Mouse (Mus musculus) liver, postnatal 0 days (tissue): ENCODE results near the gene Tapbp. TPM values are rescaled to one million over a fixed set of nuclear protein-coding genes. Genes with fewer than 3 reads are reported as not detected.

ENCODE experiments used
- ATAC-seq: fragments of 200-750 bp; cut with Nextera tagmentation; 2 replicates; pipeline ENCODE4 v1.8.0; 2017; ENCODE audit warnings: mild to moderate bottlenecking, moderate library complexity
- DNase-seq: peaks from one replicate; pipeline ENCODE4 v3.0.0-alpha.2; 2016
- H3K27ac ChIP-seq: fragments of 300-500 bp; sonication (generic); 2 replicates; pipeline ENCODE4 v1.5.1; 2014; ENCODE audit warnings: antibody characterized with exemption, moderate library complexity, mild to moderate bottlenecking, low read depth
- H3K27me3 ChIP-seq: fragments of 300-500 bp; sonication (generic); 2 replicates; pipeline ENCODE4 v1.6.1; 2014; ENCODE audit warnings: low read length, control low read depth, mixed read lengths; ENCODE audit not compliant: insufficient read depth
- H3K36me3 ChIP-seq: fragments of 300-500 bp; sonication (generic); replicated peaks from 2 replicates; pipeline ENCODE4 v1.6.1; 2014; ENCODE audit warnings: mild to moderate bottlenecking, control low read depth, low read length, moderate library complexity, mixed read lengths; ENCODE audit not compliant: insufficient read depth
- H3K4me1 ChIP-seq: fragments of 300-500 bp; sonication (generic); 2 replicates; pipeline ENCODE4 v1.6.1; 2014; ENCODE audit warnings: antibody characterized with exemption, mild to moderate bottlenecking, control low read depth; ENCODE audit not compliant: insufficient read depth
- H3K4me2 ChIP-seq: fragments of 300-500 bp; sonication (generic); 2 replicates; pipeline ENCODE4 v1.6.1; 2014; ENCODE audit warnings: low read depth, mild to moderate bottlenecking, low read length, moderate library complexity, mixed read lengths
- H3K4me3 ChIP-seq: fragments of 300-500 bp; sonication (generic); 2 replicates; pipeline ENCODE4 v1.5.1; 2014; ENCODE audit warnings: low read depth, low read length
- H3K9ac ChIP-seq: fragments of 300-500 bp; sonication (generic); replicated peaks from 2 replicates; pipeline ENCODE4 v1.6.1; 2014; ENCODE audit warnings: mild to moderate bottlenecking, moderate library complexity
- H3K9me3 ChIP-seq: fragments of 300-500 bp; sonication (generic); 2 replicates; pipeline ENCODE4 v1.6.1; 2016; ENCODE audit warnings: mild to moderate bottlenecking, control low read depth, low read length, mixed read lengths
- CTCF ChIP-seq: sonication (generic); IDR thresholded peaks from 2 replicates; pipeline ENCODE4 v1.5.1; 2016; ENCODE audit warnings: antibody characterized with exemption, low read depth
- EP300 ChIP-seq: IDR thresholded peaks from 2 replicates; pipeline ENCODE4 v1.6.1; 2016; ENCODE audit warnings: antibody characterized with exemption, low read depth, mild to moderate bottlenecking
- WGBS: fragments of 180-500 bp; shearing (Covaris S2); extraction: QIAGEN DNeasy Blood & Tissue Kit; methylation state at CpG from one replicate; pipeline ENCODE4 v1.1.7; 2014; ENCODE audit not compliant: insufficient replicate concordance; 5-methylcytosine and 5-hydroxymethylcytosine counted together
- polyA plus RNA-seq: library from polyadenylated mRNA; unstranded; fragments of >200 nt; fragmentation: Nextera tagmentation; extraction: Ambion mirVana; gene quantifications from 2 replicates; pipeline ENCODE4 v1.2.1, GENCODE M21; 2015

Gene Tapbp
- polyA plus RNA-seq, 1 experiment from 2014 or later = 47.0 TPM

DNA sequence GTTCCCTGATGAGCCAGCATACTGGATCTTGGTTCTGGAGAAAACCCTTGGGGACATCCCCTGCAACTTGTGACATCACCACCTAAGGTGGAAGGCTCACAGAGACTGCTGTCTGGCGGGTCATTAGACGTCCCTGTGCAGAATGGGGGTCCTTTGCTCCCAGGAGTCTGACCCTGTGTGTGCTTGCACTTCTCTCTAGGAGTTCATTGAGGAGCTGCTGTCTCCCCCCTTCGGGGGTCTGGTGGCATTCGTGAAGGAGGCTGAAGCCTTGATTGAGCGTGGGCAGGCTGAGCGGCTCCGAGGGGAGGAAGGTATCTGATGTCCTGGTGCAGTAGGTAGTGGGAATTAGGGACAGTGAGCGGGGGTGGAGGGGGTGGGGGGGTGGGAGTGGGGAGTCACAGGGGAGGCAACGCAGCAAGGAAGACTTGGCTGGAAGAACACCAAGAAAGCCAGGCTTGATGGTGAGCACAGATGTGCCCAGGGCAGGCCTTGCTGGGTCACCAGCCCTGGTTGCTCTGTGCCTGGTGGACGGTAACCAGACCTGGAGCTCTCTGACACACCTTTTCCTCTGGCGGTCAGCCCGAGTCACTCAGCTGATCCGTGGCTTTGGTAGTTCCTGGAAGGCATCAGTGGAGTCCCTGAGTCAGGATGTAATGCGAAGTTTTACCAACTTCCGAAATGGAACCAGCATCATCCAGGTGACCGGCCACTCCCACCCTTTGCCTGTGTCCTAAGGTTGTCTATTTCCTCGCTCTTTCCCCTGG lies 49.6 kb downstream of the Tapbp start:
- 84% methylated on average over 17 of the region's 17 CpGs for WGBS
- no peak overlapping the region for H3K9ac ChIP-seq
- no peaks in the 10 kb centered on the region for H3K27me3 ChIP-seq
- H3K4me3 ChIP-seq = no peak overlapping the region
- H3K27ac ChIP-seq = no peak overlapping the region
- H3K36me3 ChIP-seq = peaks cover 14% of the 10 kb centered on the region
- H3K4me2 ChIP-seq = no peak overlapping the region
- TF ChIP-seq CTCF (no peak), EP300 (no peak)
- peaks cover 3% of the 10 kb centered on the region; the same call in 1 of the 2 replicates for H3K9me3 ChIP-seq
- ATAC-seq (no peak), DNase-seq (no peak)
- no peaks in the 10 kb centered on the region for H3K4me1 ChIP-seq

DNA sequence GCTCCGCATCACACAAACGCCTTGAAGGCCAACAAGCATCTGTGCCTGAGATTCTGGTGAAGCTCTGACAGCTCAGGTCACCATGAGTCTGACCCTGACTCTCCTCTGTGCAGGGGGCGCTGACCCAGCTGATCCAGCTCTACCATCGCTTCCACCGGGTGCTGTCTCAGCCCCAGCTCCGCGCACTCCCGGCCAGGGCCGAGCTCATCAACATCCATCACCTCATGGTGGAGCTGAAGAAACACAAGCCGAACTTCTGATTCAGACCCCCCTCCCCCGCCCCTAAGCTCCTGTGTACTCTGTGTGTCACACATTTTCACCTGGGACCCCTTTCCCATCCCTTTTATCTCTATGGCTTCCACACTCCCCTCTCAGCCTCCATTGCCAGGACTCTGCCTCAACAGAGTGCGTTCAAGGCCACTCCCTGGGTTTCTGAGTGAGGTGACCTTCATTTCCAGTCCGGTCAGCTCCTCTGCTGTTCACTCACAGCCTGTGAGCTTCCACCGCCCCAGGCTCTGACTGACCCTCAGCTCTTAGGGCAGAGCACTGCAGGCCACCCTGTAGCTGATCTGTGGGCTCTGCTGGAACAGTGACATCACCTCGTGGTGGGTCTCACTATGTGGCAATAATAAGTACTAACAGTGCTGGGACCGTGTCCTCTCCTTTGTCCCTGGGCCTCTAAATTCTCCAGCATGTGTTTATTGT lies 50.3 kb downstream of the Tapbp start:
- Histone ChIP-seq H3K27me3 (no peaks in the 10 kb centered on the region), H3K9ac (no peak overlapping the region), H3K27ac (no peak overlapping the region), H3K36me3 (peaks cover 12% of the 10 kb centered on the region), H3K4me1 (no peaks in the 10 kb centered on the region), H3K9me3 (peaks cover 7% of the 10 kb centered on the region; the same call in 1 of the 2 replicates), H3K4me2 (no peak overlapping the region), H3K4me3 (no peak overlapping the region)
- ATAC-seq (no peak), DNase-seq (no peak)
- no peak for TF ChIP-seq CTCF
- TF ChIP-seq EP300 = no peak
- 84% methylated on average over 16 of the region's 16 CpGs for WGBS

DNA sequence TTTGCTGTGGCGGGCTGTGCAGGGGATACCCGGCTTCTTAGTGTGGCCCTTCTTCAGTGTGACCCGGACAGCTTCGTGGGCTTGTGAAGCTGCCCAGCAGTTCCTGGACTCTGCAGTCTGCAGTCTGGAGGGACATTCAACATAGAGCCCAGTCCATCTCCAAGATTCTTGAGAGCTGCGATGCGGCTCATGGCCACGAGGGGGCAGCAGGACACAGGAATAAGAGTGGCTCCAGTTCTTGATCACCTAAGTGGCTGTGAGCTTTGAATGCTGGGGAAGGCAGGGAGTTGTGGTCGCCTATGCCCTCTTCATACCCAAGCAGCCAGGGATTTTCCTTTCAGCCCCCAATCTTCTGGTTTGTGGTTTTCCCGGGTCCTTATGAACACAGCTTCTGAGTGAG lies 52.8 kb downstream of the Tapbp start:
- no peak overlapping the region for H3K9ac ChIP-seq
- DNase-seq (peak; percentile 89), ATAC-seq (peak; percentile 83)
- H3K4me3 ChIP-seq = no peak overlapping the region
- H3K27me3 ChIP-seq = no peaks in the 10 kb centered on the region
- H3K4me2 ChIP-seq = no peak overlapping the region
- TF ChIP-seq CTCF = peak; percentile 96
- TF ChIP-seq EP300 = no peak
- peaks cover 6% of the 10 kb centered on the region; the same call in 1 of the 2 replicates for H3K36me3 ChIP-seq
- 2% methylated on average over 9 of the region's 9 CpGs for WGBS
- H3K4me1 ChIP-seq = no peaks in the 10 kb centered on the region
- H3K27ac ChIP-seq = no peak overlapping the region
- peaks cover 7% of the 10 kb centered on the region; the same call in 1 of the 2 replicates for H3K9me3 ChIP-seq

DNA sequence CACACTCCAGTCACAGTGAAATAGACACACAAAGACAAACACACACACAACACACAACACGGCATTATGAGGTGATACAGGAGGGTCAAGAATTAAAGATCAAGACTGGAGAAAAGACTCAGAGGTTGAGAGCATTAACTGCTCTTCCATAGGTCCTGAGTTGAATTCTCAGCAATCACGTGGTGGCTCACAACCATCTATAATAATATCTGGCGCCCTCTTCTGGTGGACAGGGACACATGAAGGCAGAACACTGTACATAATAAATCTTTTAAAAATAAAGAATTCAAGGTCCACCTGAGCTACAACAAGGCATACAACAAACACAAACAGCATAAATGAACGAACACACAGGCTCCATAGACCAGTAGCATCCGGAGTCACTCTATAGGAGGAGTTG lies 53.2 kb downstream of the Tapbp start:
- Histone ChIP-seq H3K4me1 (no peaks in the 10 kb centered on the region), H3K27ac (no peak overlapping the region), H3K9ac (no peak overlapping the region), H3K4me3 (no peak overlapping the region), H3K36me3 (peaks cover 6% of the 10 kb centered on the region; the same call in 1 of the 2 replicates), H3K4me2 (no peak overlapping the region), H3K9me3 (peaks cover 7% of the 10 kb centered on the region; the same call in 1 of the 2 replicates), H3K27me3 (no peaks in the 10 kb centered on the region)
- TF ChIP-seq EP300 (no peak), CTCF (peak; percentile 53)
- DNase-seq (no peak), ATAC-seq (peak; percentile 78)
- 33% methylated on average over 5 of the region's 5 CpGs for WGBS

GRCm38 (mm10) chr17:33969394-33969793 lies 53.7 kb downstream of the Tapbp start:
- Histone ChIP-seq H3K9me3 (peaks cover 7% of the 10 kb centered on the region; the same call in 1 of the 2 replicates), H3K9ac (no peak overlapping the region), H3K36me3 (peaks cover 6% of the 10 kb centered on the region; the same call in 1 of the 2 replicates), H3K4me2 (no peak overlapping the region), H3K4me1 (no peaks in the 10 kb centered on the region), H3K27me3 (no peaks in the 10 kb centered on the region), H3K27ac (no peak overlapping the region), H3K4me3 (no peak overlapping the region)
- no peak for DNase-seq
- 78% methylated on average over 4 of the region's 4 CpGs for WGBS
- no peak for ATAC-seq
- peak; percentile 57 for TF ChIP-seq CTCF
- TF ChIP-seq EP300 = no peak

GRCm38 (mm10) chr17:33972691-33973090 lies 57.0 kb downstream of the Tapbp start:
- TF ChIP-seq CTCF (no peak), EP300 (no peak)
- H3K36me3 ChIP-seq = no peaks in the 10 kb centered on the region
- DNase-seq = no peak
- H3K27ac ChIP-seq = no peak overlapping the region
- ATAC-seq = no peak
- 13% methylated on average over 1 of the region's 1 CpGs for WGBS
- no peaks in the 10 kb centered on the region; the same call in 1 of the 2 replicates for H3K4me1 ChIP-seq
- H3K4me3 ChIP-seq = no peak overlapping the region
- H3K9ac ChIP-seq = no peak overlapping the region
- no peak overlapping the region for H3K4me2 ChIP-seq
- H3K9me3 ChIP-seq = peaks cover 7% of the 10 kb centered on the region; the same call in 1 of the 2 replicates
- H3K27me3 ChIP-seq = peaks cover under 1% of the 10 kb centered on the region; the same call in 1 of the 2 replicates
